Mouse (Mus musculus) liver, postnatal 0 days (tissue): ENCODE data around the gene Dnal1.

Experiments used
- CTCF ChIP-seq: sonication (generic); IDR thresholded peaks from 2 replicates; pipeline ENCODE4 v1.5.1; 2016; ENCODE audit warnings: antibody characterized with exemption, low read depth
- EP300 ChIP-seq: IDR thresholded peaks from 2 replicates; pipeline ENCODE4 v1.6.1; 2016; ENCODE audit warnings: antibody characterized with exemption, low read depth, mild to moderate bottlenecking

DNA sequence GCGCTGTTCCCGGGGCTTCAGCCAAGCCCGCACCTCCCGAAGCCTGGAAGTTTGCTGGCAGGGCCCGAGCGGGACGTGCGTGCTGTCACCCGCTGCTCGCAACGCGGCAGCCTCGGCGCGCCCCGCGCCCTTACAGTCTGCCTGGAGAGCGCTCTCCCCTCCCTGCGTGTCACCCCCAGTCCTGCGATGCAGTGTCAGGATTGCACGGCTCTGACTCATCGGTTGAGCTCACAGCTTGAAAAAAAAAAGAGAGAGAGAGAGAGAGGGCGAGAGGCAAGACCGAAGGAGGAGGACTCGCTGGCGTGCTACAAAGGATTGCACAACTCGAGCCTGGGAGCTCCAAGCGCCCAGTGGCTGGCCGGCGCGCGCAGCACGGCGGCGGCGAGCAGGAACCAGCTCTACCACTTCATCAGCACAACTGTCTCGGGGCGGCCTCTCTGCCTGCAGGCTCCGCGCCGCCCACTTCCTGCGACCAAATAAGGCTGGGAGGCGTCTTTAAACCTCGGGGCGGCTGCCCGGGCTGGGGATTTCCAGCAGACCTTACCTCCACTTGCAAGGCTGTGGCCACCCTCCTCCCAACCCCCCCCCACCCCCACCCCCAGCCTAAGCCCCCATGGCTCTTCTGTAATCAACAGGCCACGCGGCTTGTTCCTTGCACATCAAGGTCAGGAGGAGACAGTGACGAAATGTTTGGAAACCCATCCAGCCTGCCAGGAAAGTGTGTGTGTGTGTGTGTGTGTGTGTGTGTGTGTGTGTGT lies 79.7 kb downstream of the Dnal1 start:
- TF ChIP-seq CTCF: peak; percentile 6; the same call in 1 of the 2 replicates
- peak; percentile 57; the same call in 1 of the 2 replicates for TF ChIP-seq EP300
